8 mouse cellular contexts compared by ENCODE assay signal in genomic region chr10:79925785-79926490, GRCm38 (mm10). TPM values are rescaled to one million over a fixed set of nuclear protein-coding genes. Genes with fewer than 3 reads are reported as not detected.
DNase-seq lines count a peak whose midpoint lies in the region; ATAC-seq and TF ChIP-seq lines count a peak whose summit lies in the region.

No protein-coding gene starts in this region.

- H3K36me3 ChIP-seq in kidney, postnatal 0 days (ENCODE audit: insufficient read depth, low read length): peaks cover 1% of the 10 kb centered on the region; the same call in 1 of the 2 replicates
- H3K36me3 ChIP-seq in heart, embryonic 16.5 days (ENCODE audit: control insufficient read depth, insufficient read depth): no peaks in the 10 kb centered on the region
- H3K36me3 ChIP-seq in midbrain, embryonic 10.5 days: peaks cover 9% of the 10 kb centered on the region

- peak overlapping the region; percentile 91 for H3K4me3 ChIP-seq in kidney, postnatal 0 days (replicated peaks; ENCODE audit: low read depth, low read length)
- peak overlapping the region; percentile 93 for H3K4me3 ChIP-seq in heart, embryonic 16.5 days (ENCODE audit: low read length)
- peak overlapping the region; percentile 98 for H3K4me3 ChIP-seq in midbrain, embryonic 10.5 days

- H3K9me3 ChIP-seq in kidney, postnatal 0 days (replicated peaks; ENCODE audit: low read length): no peaks in the 10 kb centered on the region
- H3K9me3 ChIP-seq in heart, embryonic 16.5 days (replicated peaks; ENCODE audit: control insufficient read depth, low read length): no peaks in the 10 kb centered on the region
- no peaks in the 10 kb centered on the region for H3K9me3 ChIP-seq in midbrain, embryonic 10.5 days (replicated peaks)

- TF ChIP-seq CTCF in kidney, postnatal 0 days (IDR thresholded peaks at IDR 0.05; ENCODE audit: low read depth): no peak

- peaks cover 21% of the 10 kb centered on the region for H3K4me1 ChIP-seq in kidney, postnatal 0 days (replicated peaks; ENCODE audit: insufficient read depth, low read length)
- peaks cover 24% of the 10 kb centered on the region for H3K4me1 ChIP-seq in heart, embryonic 16.5 days (ENCODE audit: control insufficient read depth, insufficient read depth, low read length)
- peaks cover 69% of the 10 kb centered on the region for H3K4me1 ChIP-seq in midbrain, embryonic 10.5 days

- peak overlapping the region; percentile 68 for H3K4me2 ChIP-seq in kidney, postnatal 0 days (ENCODE audit: low read length)
- peak overlapping the region; percentile 94 for H3K4me2 ChIP-seq in heart, embryonic 16.5 days (ENCODE audit: low read depth, low read length)

- peak overlapping the region; percentile 93; the same call in 1 of the 2 replicates for H3K9ac ChIP-seq in kidney, postnatal 0 days (ENCODE audit: low read depth, low read length)
- H3K9ac ChIP-seq in heart, embryonic 16.5 days (ENCODE audit: low read length): peak overlapping the region; percentile 79

- no peak for DNase-seq in kidney, postnatal 0 days (ENCODE audit: low spot score)
- DNase-seq in kidney, postnatal 14 days: no peak
- peak; percentile 51 for DNase-seq in MN1 (ENCODE audit: low spot score)
- no peak for DNase-seq in midbrain, embryonic 10.5 days (ENCODE audit: low spot score)
- DNase-seq in adrenal gland, adult 8-10 months: no peak
- no peak for DNase-seq in testis, postnatal 10 days (ENCODE audit: low spot score)
- no peak for DNase-seq in adrenal gland, adult 2 months

- 7% methylated on average over 15 of the region's 15 CpGs for WGBS in kidney, postnatal 0 days
- WGBS in heart, embryonic 16.5 days: 7% methylated on average over 14 of the region's 15 CpGs
- 15% methylated on average over 15 of the region's 15 CpGs for WGBS in midbrain, embryonic 10.5 days

- H3K27ac ChIP-seq in kidney, postnatal 0 days: peak overlapping the region; percentile 20; the same call in 1 of the 2 replicates
- H3K27ac ChIP-seq in heart, embryonic 16.5 days (ENCODE audit: low read length): peak overlapping the region; percentile 61
- H3K27ac ChIP-seq in midbrain, embryonic 10.5 days (replicated peaks): peak overlapping the region; percentile 95

- H3K27me3 ChIP-seq in kidney, postnatal 0 days (ENCODE audit: insufficient read depth, low read length): peaks cover 18% of the 10 kb centered on the region
- H3K27me3 ChIP-seq in heart, embryonic 16.5 days (ENCODE audit: control insufficient read depth, insufficient read depth, low read length): peaks cover 22% of the 10 kb centered on the region
- peaks cover 38% of the 10 kb centered on the region for H3K27me3 ChIP-seq in midbrain, embryonic 10.5 days (ENCODE audit: low read depth, poor library complexity, severe bottlenecking)

- ATAC-seq in kidney, postnatal 0 days (replicated peaks; ENCODE audit: low FRiP score, low read depth): no peak
- ATAC-seq in heart, embryonic 16.5 days (replicated peaks; ENCODE audit: extremely low read depth, insufficient read depth, low FRiP score): no peak

RNA-seq across cellular contexts. Expression of gene Arid3a, which starts 0.9 kb away (rescaled TPM):
- 4.1 and 4.5 TPM in 2 replicates for polyA plus RNA-seq in kidney, postnatal 0 days (2015; fragmentation: Nextera tagmentation; extraction: Ambion mirVana)
- polyA plus RNA-seq in heart, embryonic 16.5 days (2015; fragmentation: Nextera tagmentation; extraction: Ambion mirVana): 1.5 and 2.3 TPM in 2 replicates
- polyA plus RNA-seq in midbrain, embryonic 10.5 days (2016; fragmentation: Nextera tagmentation; extraction: Ambion mirVana): 12.5 and 13.4 TPM in 2 replicates
- total RNA-seq in adrenal gland, adult 8-10 months (2022): 1 to 10 TPM; 5.3 to 9.8 (median 7.5) TPM
- 1 to 10 TPM; 4.6 to 6.5 TPM for total RNA-seq in adrenal gland, adult 2 months (2021)
- polyA plus RNA-seq in adrenal gland, adult 2 months (2012; rRNA removed): 5.9 and 9.1 TPM in 2 replicates

RNA-seq across cellular contexts. Expression of gene R3hdm4, which starts 4.9 kb away (rescaled TPM):
- polyA plus RNA-seq in kidney, postnatal 0 days (2015; fragmentation: Nextera tagmentation; extraction: Ambion mirVana): 120 and 137 TPM in 2 replicates
- 112 and 114 TPM in 2 replicates for polyA plus RNA-seq in heart, embryonic 16.5 days (2015; fragmentation: Nextera tagmentation; extraction: Ambion mirVana)
- 126 and 154 TPM in 2 replicates for polyA plus RNA-seq in midbrain, embryonic 10.5 days (2016; fragmentation: Nextera tagmentation; extraction: Ambion mirVana)
- 100 to 1,000 TPM in 3 of 4 experiments, 10 to 100 TPM in 1; 99.4 to 132 (median 112) TPM for total RNA-seq in adrenal gland, adult 8-10 months (2022)
- total RNA-seq in adrenal gland, adult 2 months (2021): 10 to 100 TPM; 87.8 to 93.5 TPM
- 197 and 231 TPM in 2 replicates for polyA plus RNA-seq in adrenal gland, adult 2 months (2012; rRNA removed)

RNA-seq across cellular contexts. Expression of gene Kiss1r, which starts 9.2 kb away (rescaled TPM):
- polyA plus RNA-seq in kidney, postnatal 0 days (2015; fragmentation: Nextera tagmentation; extraction: Ambion mirVana): 1.6 and 1.8 TPM in 2 replicates
- 0.49 and 0.64 TPM in 2 replicates for polyA plus RNA-seq in heart, embryonic 16.5 days (2015; fragmentation: Nextera tagmentation; extraction: Ambion mirVana)
- polyA plus RNA-seq in midbrain, embryonic 10.5 days (2016; fragmentation: Nextera tagmentation; extraction: Ambion mirVana): 1.0 and 1.2 TPM in 2 replicates
- 1 to 10 TPM; 1.1 to 5.6 (median 4.0) TPM for total RNA-seq in adrenal gland, adult 8-10 months (2022)
- 1 to 10 TPM; 1.4 TPM for total RNA-seq in adrenal gland, adult 2 months (2021)
- polyA plus RNA-seq in adrenal gland, adult 2 months (2012; rRNA removed): 11.8 and 15.1 TPM in 2 replicates

RNA-seq across cellular contexts. Expression of gene Gm26602, which starts 15.3 kb away (rescaled TPM):
- polyA plus RNA-seq in kidney, postnatal 0 days (2015; fragmentation: Nextera tagmentation; extraction: Ambion mirVana): 4.8 and 21.6 TPM in 2 replicates
- 2.4 and 13.2 TPM in 2 replicates for polyA plus RNA-seq in heart, embryonic 16.5 days (2015; fragmentation: Nextera tagmentation; extraction: Ambion mirVana)
- polyA plus RNA-seq in midbrain, embryonic 10.5 days (2016; fragmentation: Nextera tagmentation; extraction: Ambion mirVana): 2.0 and 5.5 TPM in 2 replicates
- not detected for total RNA-seq in adrenal gland, adult 8-10 months (2022)
- not detected for total RNA-seq in adrenal gland, adult 2 months (2021)
- polyA plus RNA-seq in adrenal gland, adult 2 months (2012; rRNA removed): not detected in 2 replicates

RNA-seq across cellular contexts. Expression of gene Med16, which starts 17.2 kb away (rescaled TPM):
- 44.9 and 49.0 TPM in 2 replicates for polyA plus RNA-seq in kidney, postnatal 0 days (2015; fragmentation: Nextera tagmentation; extraction: Ambion mirVana)
- polyA plus RNA-seq in heart, embryonic 16.5 days (2015; fragmentation: Nextera tagmentation; extraction: Ambion mirVana): 44.9 and 45.2 TPM in 2 replicates
- 69.8 and 70.8 TPM in 2 replicates for polyA plus RNA-seq in midbrain, embryonic 10.5 days (2016; fragmentation: Nextera tagmentation; extraction: Ambion mirVana)
- 10 to 100 TPM; 50.9 to 60.7 (median 57.8) TPM for total RNA-seq in adrenal gland, adult 8-10 months (2022)
- 10 to 100 TPM; 38.4 to 43.0 TPM for total RNA-seq in adrenal gland, adult 2 months (2021)
- 126 and 132 TPM in 2 replicates for polyA plus RNA-seq in adrenal gland, adult 2 months (2012; rRNA removed)

Comparison
In these comparisons a context has a peak if more than half of its experiments do, and no peak if none do; other contexts are left out.
1. H3K27ac ChIP-seq: peak in every context shown above with its lines; median percentile 95 in midbrain, embryonic 10.5 days; 61 in heart, embryonic 16.5 days; 20 in kidney, postnatal 0 days.